Mouse (Mus musculus) heart, adult 2 months (tissue): ENCODE results near the gene Gm45716.
A peak's percentile ranks its signal among the peaks of the same experiment; 100 is the strongest.

Experiments used
- CTCF ChIP-seq: fragments of 200-600 bp; IDR thresholded peaks from 2 replicates; pipeline ENCODE4 v1.8.1; 2022; ENCODE audit warnings: antibody characterized with exemption, mild to moderate bottlenecking, moderate library complexity
- EP300 ChIP-seq: fragments of 200-500 bp; IDR thresholded peaks from 2 replicates; pipeline ENCODE4 v1.6.1; 2011; ENCODE audit warnings: low read depth, low read length, control low read depth; ENCODE audit not compliant: insufficient read depth
- POLR2A ChIP-seq: fragments of 200-500 bp; IDR thresholded peaks from 2 replicates; pipeline ENCODE4 v1.6.1; 2011; ENCODE audit warnings: mild to moderate bottlenecking, low read depth, low read length, control low read depth; ENCODE audit not compliant: insufficient read depth

DNA sequence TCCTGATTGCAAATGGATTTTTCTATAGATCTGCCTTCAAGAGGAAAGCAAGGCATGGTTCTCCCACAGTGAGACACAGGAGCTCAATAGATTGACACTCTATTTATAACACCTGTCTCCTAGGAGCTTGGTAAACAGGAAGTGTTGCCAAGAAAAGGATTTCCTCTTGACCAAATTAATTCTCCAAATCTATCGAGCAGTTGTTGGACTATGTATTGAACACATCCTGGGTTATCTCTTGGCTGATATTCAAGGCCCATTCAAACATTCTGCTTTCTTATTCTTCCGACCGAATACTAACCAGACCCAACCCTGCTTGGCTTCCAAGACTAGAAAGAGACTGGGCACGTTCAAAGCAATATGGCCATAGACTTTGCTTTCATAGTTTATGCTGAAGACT, 2.7 kb upstream of the Gm45716 start:
- TF ChIP-seq EP300 (0 out of 2 replicates have a peak, but pooled peaks have one; percentile 37), POLR2A (no peak), CTCF (no peak)
